Mouse (Mus musculus) forebrain, postnatal 0 days (tissue): ENCODE data around the gene Poglut1. TPM values are rescaled to one million over a fixed set of nuclear protein-coding genes. Genes with fewer than 3 reads are reported as not detected.

ENCODE experiments used
- ATAC-seq: fragments of 200-750 bp; cut with Nextera tagmentation; 2 replicates; pipeline ENCODE4 v1.8.0; 2017; ENCODE audit warnings: mild to moderate bottlenecking, moderate library complexity
- DNase-seq: peaks from one replicate; pipeline ENCODE4 v3.0.0-alpha.2; 2015
- H3K27ac ChIP-seq: fragments of 300-500 bp; sonication (generic); 2 replicates; pipeline ENCODE4 v1.5.1; 2014; ENCODE audit warnings: low read depth, mild to moderate bottlenecking, antibody characterized with exemption, low read length, moderate library complexity, mixed read lengths
- H3K27me3 ChIP-seq: fragments of 300-500 bp; sonication (generic); 2 replicates; pipeline ENCODE4 v1.6.1; 2014; ENCODE audit warnings: mild to moderate bottlenecking, low read length, mixed read lengths; ENCODE audit not compliant: insufficient read depth
- H3K36me3 ChIP-seq: fragments of 300-500 bp; sonication (generic); 2 replicates; pipeline ENCODE4 v1.6.1; 2014; ENCODE audit warnings: mild to moderate bottlenecking, moderate library complexity; ENCODE audit not compliant: insufficient read depth
- H3K4me1 ChIP-seq: fragments of 300-500 bp; sonication (generic); 2 replicates; pipeline ENCODE4 v1.6.1; 2014; ENCODE audit warnings: antibody characterized with exemption; ENCODE audit not compliant: insufficient read depth
- H3K4me2 ChIP-seq: fragments of 300-500 bp; sonication (generic); 2 replicates; pipeline ENCODE4 v1.6.1; 2014; ENCODE audit warnings: low read depth, mild to moderate bottlenecking, moderate library complexity
- H3K4me3 ChIP-seq: fragments of 300-500 bp; sonication (generic); 2 replicates; pipeline ENCODE4 v1.5.1; 2014; ENCODE audit warnings: low read depth, low read length, mixed read lengths
- H3K9ac ChIP-seq: fragments of 300-500 bp; sonication (generic); 2 replicates; pipeline ENCODE4 v1.6.1; 2014; ENCODE audit warnings: mild to moderate bottlenecking
- H3K9me3 ChIP-seq: fragments of 300-500 bp; sonication (generic); 2 replicates; pipeline ENCODE4 v1.6.1; 2016; ENCODE audit warnings: low read length
- CTCF ChIP-seq: sonication (generic); IDR thresholded peaks from 2 replicates; pipeline ENCODE4 v1.5.1; 2016; ENCODE audit warnings: antibody characterized with exemption, control low read depth, low read depth
- WGBS: fragments of 180-500 bp; shearing (Covaris S2); extraction: QIAGEN DNeasy Blood & Tissue Kit; methylation state at CpG from one replicate; pipeline ENCODE4 v1.1.7; 2014; 5-methylcytosine and 5-hydroxymethylcytosine counted together
- polyA plus RNA-seq: library from polyadenylated mRNA; unstranded; fragments of >200 nt; fragmentation: Nextera tagmentation; extraction: Ambion mirVana; gene quantifications from 2 replicates; pipeline ENCODE4 v1.2.1, GENCODE M21; 2015
- total RNA-seq: library from RNA; depleted of rRNA; stranded (reverse); fragments of >200 nt; gene quantifications from 2 replicates; pipeline ENCODE4 v1.2.3, GENCODE M21; 2014; rRNA removed

Gene Poglut1
- 38.4 and 47.5 TPM in 2 replicates for total RNA-seq
- 29.8 and 36.5 TPM in 2 replicates for polyA plus RNA-seq

DNA sequence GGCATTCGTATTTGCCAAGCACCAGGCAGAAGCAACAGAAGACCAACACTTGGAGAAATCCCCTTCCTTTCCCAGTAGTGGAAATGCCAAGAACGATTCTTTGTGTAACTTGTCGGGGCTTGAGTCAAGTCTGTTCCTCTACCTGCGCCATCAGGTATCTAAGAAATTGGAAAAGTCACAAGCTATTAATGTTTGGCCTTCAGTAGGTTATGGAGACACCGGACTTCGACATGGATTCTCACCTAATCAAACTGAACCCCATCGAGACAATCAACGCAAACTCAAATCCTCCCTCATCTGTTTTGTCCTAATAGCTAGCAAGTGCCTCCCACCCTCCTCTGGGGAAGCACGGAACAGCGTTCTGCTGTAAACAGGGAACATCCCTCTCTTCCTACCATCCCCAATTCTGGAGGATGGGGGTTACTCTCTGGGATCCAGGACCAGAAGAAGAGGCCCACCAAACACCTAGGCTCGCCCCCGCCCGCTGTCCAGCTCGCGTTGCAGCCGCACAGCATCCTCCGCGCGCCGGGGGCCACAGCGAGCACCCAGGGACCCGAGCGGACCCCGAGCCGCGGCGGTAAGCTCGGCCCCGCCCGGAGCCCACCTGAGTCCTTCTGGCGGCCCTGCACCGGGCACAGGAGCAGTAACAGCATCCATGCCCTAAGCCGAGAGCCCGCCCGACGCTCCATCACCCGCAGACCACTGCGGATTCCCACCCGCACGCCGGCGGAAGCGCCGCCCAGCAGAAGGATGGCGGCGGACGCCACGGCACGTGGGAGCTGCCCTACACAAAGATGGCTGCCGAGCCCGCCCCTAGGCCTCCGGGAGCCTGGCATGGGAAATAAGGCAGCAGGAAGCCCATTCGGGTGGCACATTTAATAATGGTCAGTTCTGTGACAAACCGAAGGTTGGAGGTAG, at the start of gene Poglut1:
TSS of gene Poglut1 (minus strand) at position 780 of the 918 bp plus-strand sequence.
- 0 out of 2 replicates have a peak, but pooled peaks have one; percentile 11 for TF ChIP-seq CTCF
- ATAC-seq, result peak; percentile 99
- peak within 1 kb of the TSS; percentile 98 for H3K4me3 ChIP-seq
- peak; percentile 91 for DNase-seq
- H3K27ac ChIP-seq, result peak within 1 kb of the TSS; percentile 87
- H3K27me3 ChIP-seq, result peaks cover 6% of the 10 kb centered on the region; the same call in 1 of the 2 replicates
- H3K36me3 ChIP-seq, result 0 out of 2 replicates have a peak, but pooled peaks cover 6% of the 10 kb centered on the region
- peak within 1 kb of the TSS; percentile 98 for H3K9ac ChIP-seq
- H3K9me3 ChIP-seq, result no peaks in the 10 kb centered on the region
- WGBS, result 2% methylated on average over 54 of the region's 54 CpGs
- peak within 1 kb of the TSS; percentile 72 for H3K4me2 ChIP-seq
- H3K4me1 ChIP-seq, result peaks cover 14% of the 10 kb centered on the region

DNA sequence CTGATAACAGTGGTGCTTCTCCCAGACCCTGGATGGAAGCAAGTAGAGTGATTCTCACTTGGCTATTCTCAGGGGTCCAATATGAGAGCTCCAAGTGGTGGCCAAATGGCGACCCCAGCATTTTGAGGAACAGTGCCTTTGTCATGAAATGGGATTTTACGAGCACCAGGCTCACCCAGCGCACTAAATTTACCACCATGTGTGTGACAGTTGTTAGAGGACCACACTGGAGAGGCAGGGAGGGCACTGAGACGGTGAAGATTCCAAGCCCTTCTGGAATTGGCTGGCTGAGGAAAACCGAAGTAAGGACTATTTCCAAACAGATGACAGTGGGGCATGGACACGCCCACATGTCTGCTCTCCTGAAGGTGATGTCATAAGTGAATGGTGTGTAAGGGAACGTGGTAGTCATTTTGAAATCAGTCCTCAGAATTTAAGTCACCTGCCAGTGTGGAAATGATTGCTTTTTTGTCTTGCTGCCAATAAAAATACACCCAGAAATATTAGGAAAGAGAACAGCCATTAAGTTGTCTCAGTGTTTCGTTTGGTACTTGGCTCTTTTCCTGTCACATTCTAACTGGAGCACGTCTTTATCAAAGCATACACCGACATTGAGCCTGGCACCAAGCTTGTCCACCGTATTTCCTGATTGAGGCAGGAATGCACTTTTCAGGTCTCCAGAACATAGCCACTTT, 49.1 kb upstream of the Poglut1 start:
- WGBS, result 69% methylated on average over 11 of the region's 11 CpGs
- ATAC-seq (no peak; the same call in 1 of the 2 replicates), DNase-seq (no peak)
- H3K27ac ChIP-seq, result no peak overlapping the region
- no peaks in the 10 kb centered on the region for H3K36me3 ChIP-seq
- no peaks in the 10 kb centered on the region for H3K9me3 ChIP-seq
- no peak overlapping the region for H3K4me2 ChIP-seq
- no peak overlapping the region for H3K9ac ChIP-seq
- H3K4me1 ChIP-seq, result no peaks in the 10 kb centered on the region
- H3K27me3 ChIP-seq, result no peaks in the 10 kb centered on the region
- no peak overlapping the region for H3K4me3 ChIP-seq
- TF ChIP-seq CTCF, result no peak

DNA sequence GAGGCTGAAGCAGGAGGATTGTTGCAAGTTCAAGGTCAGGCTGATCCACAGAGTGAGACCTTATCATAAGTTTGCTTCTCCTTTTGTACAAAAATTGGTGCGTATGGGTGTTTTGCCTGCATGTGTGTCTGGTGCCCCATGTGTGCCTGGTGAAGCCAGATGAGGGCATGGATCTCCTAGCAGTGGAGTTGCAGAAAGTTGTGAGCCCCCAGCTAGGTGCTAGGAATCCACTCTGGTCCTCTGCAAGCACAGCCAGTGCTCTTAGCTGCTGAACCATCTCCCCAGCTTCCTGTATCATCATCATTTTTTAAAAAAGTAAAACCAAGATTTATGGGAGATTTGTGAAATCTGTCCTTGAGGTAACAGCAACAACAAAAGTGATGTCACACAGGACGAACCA, 46.6 kb upstream of the Poglut1 start:
- WGBS, result 92% methylated on average over 2 of the region's 2 CpGs
- no peak overlapping the region for H3K4me3 ChIP-seq
- H3K27me3 ChIP-seq, result no peaks in the 10 kb centered on the region
- H3K9me3 ChIP-seq, result no peaks in the 10 kb centered on the region
- no peak overlapping the region for H3K27ac ChIP-seq
- no peak for ATAC-seq
- no peak for TF ChIP-seq CTCF
- H3K9ac ChIP-seq, result no peak overlapping the region
- DNase-seq, result no peak
- no peaks in the 10 kb centered on the region for H3K4me1 ChIP-seq
- H3K4me2 ChIP-seq, result no peak overlapping the region
- H3K36me3 ChIP-seq, result peaks cover 9% of the 10 kb centered on the region

DNA sequence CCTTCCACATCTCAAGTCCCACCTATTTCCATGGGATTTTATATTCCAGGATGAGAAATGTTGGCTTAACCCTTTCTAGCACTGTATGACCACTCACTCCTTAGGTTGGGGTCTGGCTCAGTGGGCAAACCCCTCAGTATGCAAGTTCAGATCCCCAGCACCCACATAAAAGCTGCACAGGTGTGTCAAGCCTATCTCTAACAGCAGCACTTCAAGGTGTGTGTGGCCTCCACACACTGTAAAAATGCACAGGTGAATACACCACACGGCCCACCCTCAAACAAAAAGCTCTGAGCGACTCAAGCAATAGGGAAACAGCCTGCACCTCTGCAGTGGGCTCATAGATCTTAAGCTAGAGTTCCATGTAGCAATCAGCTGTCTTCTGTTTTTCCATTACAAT, 46.0 kb upstream of the Poglut1 start:
- Histone ChIP-seq H3K27ac (no peak overlapping the region), H3K9me3 (no peaks in the 10 kb centered on the region), H3K4me3 (no peak overlapping the region), H3K4me2 (no peak overlapping the region), H3K27me3 (no peaks in the 10 kb centered on the region), H3K4me1 (no peaks in the 10 kb centered on the region), H3K9ac (no peak overlapping the region), H3K36me3 (peaks cover 14% of the 10 kb centered on the region)
- no peak for ATAC-seq
- TF ChIP-seq CTCF, result no peak
- no peak for DNase-seq
- 88% methylated on average over 2 of the region's 2 CpGs for WGBS

- DNase-seq, result no peak
- no peak for TF ChIP-seq CTCF
- 90% methylated on average over 1 of the region's 1 CpGs for WGBS
Observed at GRCm38 (mm10) chr16:38594435-38594834, 44.4 kb upstream of the Poglut1 start.

DNA sequence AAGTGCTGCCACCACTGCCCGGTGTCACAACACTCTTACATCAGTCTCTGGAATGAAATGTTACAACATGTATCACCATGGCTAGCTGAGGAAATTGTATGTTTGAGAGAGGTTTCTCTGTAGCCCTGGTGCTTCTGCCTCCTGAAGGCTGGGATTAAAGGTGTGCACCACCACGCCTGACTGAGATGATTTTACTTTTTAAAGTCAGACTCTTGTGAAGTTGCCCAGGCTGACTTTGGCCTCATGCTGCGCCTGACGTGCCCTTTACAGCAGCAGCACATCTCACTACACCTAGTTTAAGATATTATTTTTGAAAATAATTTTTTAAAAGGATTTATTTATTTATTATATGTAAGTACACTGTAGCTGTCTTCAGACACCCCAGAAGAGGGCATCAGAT, 42.9 kb upstream of the Poglut1 start:
- DNase-seq (no peak), ATAC-seq (no peak)
- Histone ChIP-seq H3K27ac (no peak overlapping the region), H3K4me1 (no peaks in the 10 kb centered on the region), H3K9ac (no peak overlapping the region), H3K4me2 (no peak overlapping the region), H3K9me3 (no peaks in the 10 kb centered on the region), H3K36me3 (peaks cover 33% of the 10 kb centered on the region), H3K27me3 (no peaks in the 10 kb centered on the region), H3K4me3 (no peak overlapping the region)
- WGBS, result 96% methylated on average over 4 of the region's 4 CpGs
- no peak for TF ChIP-seq CTCF

More at GRCm38 (mm10) chr16:38594435-38594834, 44.4 kb upstream of the Poglut1 start:
- H3K27me3 ChIP-seq, result no peaks in the 10 kb centered on the region
- H3K9ac ChIP-seq, result no peak overlapping the region
- H3K27ac ChIP-seq, result no peak overlapping the region
- no peak for ATAC-seq
- peaks cover 18% of the 10 kb centered on the region for H3K36me3 ChIP-seq
- no peaks in the 10 kb centered on the region for H3K9me3 ChIP-seq
- no peak overlapping the region for H3K4me3 ChIP-seq
- no peaks in the 10 kb centered on the region for H3K4me1 ChIP-seq
- H3K4me2 ChIP-seq, result no peak overlapping the region
